9 mouse cellular contexts compared by ENCODE assay signal in the genomic region with DNA sequence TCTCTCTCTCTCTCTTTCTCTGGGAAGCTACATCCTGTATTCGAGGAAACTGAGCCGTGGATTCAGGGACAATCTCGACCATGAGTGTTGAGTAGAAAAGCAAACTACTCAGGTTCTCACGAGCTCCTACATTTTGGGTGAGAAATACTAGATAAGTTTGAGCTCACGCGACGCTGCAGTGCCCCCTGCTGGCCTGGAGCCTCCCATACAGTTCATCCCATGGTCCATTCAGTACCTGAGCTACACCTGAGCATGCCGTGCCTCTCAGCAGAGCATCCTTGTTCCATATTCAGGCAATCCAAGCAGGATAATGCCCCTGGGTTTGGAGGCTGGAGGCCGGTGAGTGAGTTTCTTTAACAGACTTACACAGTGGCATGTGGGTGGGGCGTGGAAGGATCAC. TPM values are rescaled to one million over a fixed set of nuclear protein-coding genes. Genes with fewer than 3 reads are reported as not detected.
DNase-seq lines count a peak whose midpoint lies in the region; ATAC-seq and TF ChIP-seq lines count a peak whose summit lies in the region.
"Had no signal": no experiment of that assay in that cellular context is flagged by ENCODE, and none has a peak within 500 bp of the region (broad histone marks: within the 10 kb centered on the region; RNA-seq: fewer than 3 reads in every experiment).

No protein-coding gene starts in this region.

- TF ChIP-seq EP300 in liver, embryonic 14.5 days (IDR thresholded peaks at IDR 0.05; ENCODE audit: low read depth): no peak

- no peak overlapping the region for H3K9ac ChIP-seq in hindbrain, postnatal 0 days (replicated peaks; ENCODE audit: low read length)
- H3K9ac ChIP-seq in liver, embryonic 14.5 days (replicated peaks): no peak overlapping the region
- H3K9ac ChIP-seq: embryonic facial prominence, embryonic 13.5 days had no signal

- no peaks in the 10 kb centered on the region for H3K4me1 ChIP-seq in hindbrain, postnatal 0 days (ENCODE audit: insufficient read depth, low read length)
- H3K4me1 ChIP-seq in liver, embryonic 14.5 days (replicated peaks; ENCODE audit: control insufficient read depth in 2 of 2, insufficient read depth in 2 of 2, low read length in 1 of 2): no peaks in the 10 kb centered on the region
- H3K4me1 ChIP-seq: embryonic facial prominence, embryonic 13.5 days had no signal

- no peaks in the 10 kb centered on the region for H3K9me3 ChIP-seq in hindbrain, postnatal 0 days (ENCODE audit: low read length)
- no peaks in the 10 kb centered on the region for H3K9me3 ChIP-seq in liver, embryonic 14.5 days (ENCODE audit: control insufficient read depth, low read length)
- H3K9me3 ChIP-seq: embryonic facial prominence, embryonic 13.5 days had no signal

- peak; percentile 58; the same call in 1 of the 2 replicates for ATAC-seq in hindbrain, postnatal 0 days
- ATAC-seq in liver, embryonic 14.5 days (ENCODE audit: insufficient read depth): no peak
- ATAC-seq in neutrophil, adult 5-6 weeks (ENCODE audit: extremely low read depth, insufficient number of reproducible peaks, low FRiP score, poor library complexity, severe bottlenecking): 0 out of 2 replicates have a peak, but pooled peaks have one; percentile 33

- DNase-seq in left cerebral cortex, adult 18-20 months (ENCODE audit: low spot score in 2 of 2): peak; percentile 64 to 69
- DNase-seq in left cerebral cortex, adult 11 months (ENCODE audit: low spot score): no peak
- DNase-seq in brain, adult 2 months (ENCODE audit: low read depth, low spot score): peak; percentile 81
- DNase-seq in fibroblast of lung, adult 2 months (ENCODE audit: low read depth): peak; percentile 30
- peak; percentile 82 for DNase-seq in hindbrain, postnatal 0 days (ENCODE audit: low spot score)
- no peak for DNase-seq in liver, embryonic 14.5 days (ENCODE audit: low read depth in 3 of 3, low spot score in 3 of 3)
- peak; percentile 72 for DNase-seq in thymus, postnatal 0 days (ENCODE audit: low spot score)

- no peaks in the 10 kb centered on the region for H3K27me3 ChIP-seq in hindbrain, postnatal 0 days (ENCODE audit: insufficient read depth, low read length)
- no peaks in the 10 kb centered on the region for H3K27me3 ChIP-seq in liver, embryonic 14.5 days (ENCODE audit: control insufficient read depth, insufficient read depth, low read length)
- H3K27me3 ChIP-seq: embryonic facial prominence, embryonic 13.5 days had no signal

- TF ChIP-seq CTCF in hindbrain, postnatal 0 days (IDR thresholded peaks at IDR 0.05; ENCODE audit: low read depth): peak; percentile 91
- peak; percentile 89 for TF ChIP-seq CTCF in liver, embryonic 14.5 days (IDR thresholded peaks at IDR 0.05; ENCODE audit: low read depth)

- WGBS in hindbrain, postnatal 0 days: 24% methylated on average over 10 of the region's 10 CpGs
- WGBS in liver, embryonic 14.5 days (ENCODE audit: insufficient replicate concordance): 11% methylated on average over 10 of the region's 10 CpGs

- no peak overlapping the region for H3K4me3 ChIP-seq in hindbrain, postnatal 0 days (ENCODE audit: low read length)
- no peak overlapping the region for H3K4me3 ChIP-seq in liver, embryonic 14.5 days (ENCODE audit: insufficient read depth in 1 of 2, low read depth in 2 of 2, low read length in 2 of 2)
- H3K4me3 ChIP-seq: embryonic facial prominence, embryonic 13.5 days had no signal

- H3K36me3 ChIP-seq in hindbrain, postnatal 0 days (ENCODE audit: insufficient read depth, low read length): no peaks in the 10 kb centered on the region
- H3K36me3 ChIP-seq in liver, embryonic 14.5 days (replicated peaks; ENCODE audit: control insufficient read depth, insufficient read depth, low read depth): no peaks in the 10 kb centered on the region
- H3K36me3 ChIP-seq: embryonic facial prominence, embryonic 13.5 days had no signal

- no peak overlapping the region for H3K27ac ChIP-seq in hindbrain, postnatal 0 days
- H3K27ac ChIP-seq in liver, embryonic 14.5 days: no peak overlapping the region
- H3K27ac ChIP-seq: embryonic facial prominence, embryonic 13.5 days had no signal

- H3K4me2 ChIP-seq in hindbrain, postnatal 0 days (ENCODE audit: low read depth, low read length): no peak overlapping the region
- H3K4me2 ChIP-seq in liver, embryonic 14.5 days (ENCODE audit: low read depth): no peak overlapping the region
- H3K4me2 ChIP-seq: embryonic facial prominence, embryonic 13.5 days had no signal

RNA-seq across cellular contexts. Expression of gene Lysmd4, which starts 22.9 kb away (rescaled TPM):
- total RNA-seq in left cerebral cortex, adult 18-20 months (2021): 10 to 100 TPM; 30.8 to 35.5 TPM
- total RNA-seq in hindbrain, postnatal 0 days (2014; rRNA removed): 32.2 and 41.9 TPM in 2 replicates
- 39.5 and 44.6 TPM in 2 replicates for polyA plus RNA-seq in hindbrain, postnatal 0 days (2015; fragmentation: Nextera tagmentation; extraction: Ambion mirVana)
- polyA plus RNA-seq in liver, embryonic 14.5 days (2012; rRNA removed): 2.0 and 2.4 TPM in 2 replicates
- polyA plus RNA-seq in liver, embryonic 14.5 days (2014; fragmentation: Nextera tagmentation; extraction: Ambion mirVana): 2.5 and 2.6 TPM in 2 replicates
- total RNA-seq in neutrophil, adult 5-6 weeks (2017): 3.0 and 4.4 TPM in 2 replicates
- polyA plus RNA-seq in thymus, postnatal 0 days (2015; fragmentation: Nextera tagmentation; extraction: Ambion mirVana): 5.7 and 6.1 TPM in 2 replicates

Comparison
In these comparisons a context has a peak if more than half of its experiments do, and no peak if none do; other contexts are left out.
1. DNase-seq: peak in left cerebral cortex, adult 18-20 months (2 of 2), brain, adult 2 months (single experiment), fibroblast of lung, adult 2 months (single experiment), hindbrain, postnatal 0 days (single experiment) and thymus, postnatal 0 days (single experiment); none in left cerebral cortex, adult 11 months (single experiment) and liver, embryonic 14.5 days (0 of 3).